Mouse (Mus musculus): ENCODE measurements around the gene Map2k6. TPM values are rescaled to one million over a fixed set of nuclear protein-coding genes. Genes with fewer than 3 reads are reported as not detected.
"Not testable (repeated sequence)": the region's sequence is repeated elsewhere in the genome, so short reads cannot be mapped to it uniquely, and the experiment has no call there.

Gene Map2k6
- polyA plus RNA-seq (2016; fragmentation: Nextera tagmentation; extraction: Ambion mirVana), result 36.0 and 42.6 TPM in 2 replicates

- H3K4me3 ChIP-seq, result peak within 1 kb of the TSS; percentile 68
- peaks cover 6% of the 10 kb centered on the region for H3K36me3 ChIP-seq (replicated peaks)
- H3K27me3 ChIP-seq (ENCODE audit: poor library complexity, severe bottlenecking), result peaks cover 39% of the 10 kb centered on the region
- H3K27ac ChIP-seq, result peak within 1 kb of the TSS; percentile 90
- DNase-seq (ENCODE audit: extremely low spot score, low spot score), result peak; percentile 77
- 8% methylated on average over 20 of the region's 20 CpGs for WGBS
- peaks cover 55% of the 10 kb centered on the region for H3K4me1 ChIP-seq
- no peaks in the 10 kb centered on the region for H3K9me3 ChIP-seq
Measured at GRCm38 (mm10) chr11:110398553-110399239, at the start of gene Map2k6. Map2k6 (plus strand) TSS chr11:110399122.

GRCm38 (mm10) chr11:110354261-110354660 is 44.7 kb upstream of the Map2k6 start:
- Histone ChIP-seq H3K27me3 (ENCODE audit: poor library complexity, severe bottlenecking) (no peaks in the 10 kb centered on the region), H3K36me3 (replicated peaks) (no peaks in the 10 kb centered on the region), H3K27ac (no peak overlapping the region), H3K4me3 (no peak overlapping the region), H3K4me1 (no peaks in the 10 kb centered on the region), H3K9me3 (no peaks in the 10 kb centered on the region; the same call in 1 of the 2 replicates)
- WGBS, result 94% methylated on average over 9 of the region's 9 CpGs
- no peak for DNase-seq (ENCODE audit: extremely low spot score, low spot score)

- not testable (repeated sequence) for H3K27me3 ChIP-seq (ENCODE audit: poor library complexity, severe bottlenecking); H3K4me3 ChIP-seq; H3K9me3 ChIP-seq; H3K36me3 ChIP-seq (replicated peaks); H3K27ac ChIP-seq; H3K4me1 ChIP-seq; DNase-seq (ENCODE audit: extremely low spot score, low spot score)
- 85% methylated on average over 9 of the region's 9 CpGs for WGBS
Measured at GRCm38 (mm10) chr11:110355131-110355530, 43.8 kb upstream of the Map2k6 start.

- no peak overlapping the region for H3K4me3 ChIP-seq
- H3K27ac ChIP-seq, result no peak overlapping the region
- H3K4me1 ChIP-seq, result no peaks in the 10 kb centered on the region
- WGBS, result 79% methylated on average over 16 of the region's 16 CpGs
- no peaks in the 10 kb centered on the region for H3K36me3 ChIP-seq (replicated peaks)
- H3K9me3 ChIP-seq, result peaks cover 7% of the 10 kb centered on the region; the same call in 1 of the 2 replicates
- DNase-seq (ENCODE audit: extremely low spot score, low spot score), result no peak
- no peaks in the 10 kb centered on the region for H3K27me3 ChIP-seq (ENCODE audit: poor library complexity, severe bottlenecking)
Measured at GRCm38 (mm10) chr11:110357756-110358551, 41.0 kb upstream of the Map2k6 start.

- peaks cover under 1% of the 10 kb centered on the region; the same call in 1 of the 2 replicates for H3K9me3 ChIP-seq
- WGBS, result 77% methylated on average over 3 of the region's 3 CpGs
- DNase-seq (ENCODE audit: extremely low spot score, low spot score), result peak; percentile 58
- no peak overlapping the region for H3K27ac ChIP-seq
- H3K36me3 ChIP-seq (replicated peaks), result no peaks in the 10 kb centered on the region
- peaks cover 8% of the 10 kb centered on the region for H3K4me1 ChIP-seq
- no peak overlapping the region for H3K4me3 ChIP-seq
- H3K27me3 ChIP-seq (ENCODE audit: poor library complexity, severe bottlenecking), result no peaks in the 10 kb centered on the region
Measured at GRCm38 (mm10) chr11:110365016-110365415, 33.9 kb upstream of the Map2k6 start.

- Histone ChIP-seq H3K4me3 (no peak overlapping the region), H3K4me1 (peaks cover 8% of the 10 kb centered on the region), H3K27ac (no peak overlapping the region), H3K9me3 (no peaks in the 10 kb centered on the region), H3K36me3 (replicated peaks) (no peaks in the 10 kb centered on the region), H3K27me3 (ENCODE audit: poor library complexity, severe bottlenecking) (no peaks in the 10 kb centered on the region)
- DNase-seq (ENCODE audit: extremely low spot score, low spot score), result no peak
- WGBS, result 79% methylated on average over 3 of the region's 3 CpGs
Measured at GRCm38 (mm10) chr11:110366902-110367301, 32.0 kb upstream of the Map2k6 start.

- H3K27ac ChIP-seq, result no peak overlapping the region
- no peaks in the 10 kb centered on the region for H3K9me3 ChIP-seq
Measured at GRCm38 (mm10) chr11:110367638-110368037, 31.3 kb upstream of the Map2k6 start.

GRCm38 (mm10) chr11:110369312-110370019 is 29.5 kb upstream of the Map2k6 start:
- DNase-seq (ENCODE audit: extremely low spot score, low spot score), result no peak
- Histone ChIP-seq H3K9me3 (no peaks in the 10 kb centered on the region), H3K36me3 (replicated peaks) (no peaks in the 10 kb centered on the region), H3K27me3 (ENCODE audit: poor library complexity, severe bottlenecking) (no peaks in the 10 kb centered on the region), H3K4me3 (peak overlapping the region; percentile 22; the same call in 1 of the 2 replicates), H3K27ac (no peak overlapping the region), H3K4me1 (peaks cover 8% of the 10 kb centered on the region)
- 21% methylated on average over 15 of the region's 15 CpGs for WGBS

More at GRCm38 (mm10) chr11:110367638-110368037, 31.3 kb upstream of the Map2k6 start:
- Histone ChIP-seq H3K27me3 (ENCODE audit: poor library complexity, severe bottlenecking) (no peaks in the 10 kb centered on the region), H3K36me3 (replicated peaks) (no peaks in the 10 kb centered on the region), H3K4me1 (peaks cover 8% of the 10 kb centered on the region), H3K4me3 (no peak overlapping the region)
- WGBS, result 95% methylated on average over 13 of the region's 13 CpGs
- DNase-seq (ENCODE audit: extremely low spot score, low spot score), result no peak

GRCm38 (mm10) chr11:110371827-110372226 is 27.1 kb upstream of the Map2k6 start:
- no peak for DNase-seq (ENCODE audit: extremely low spot score, low spot score)
- H3K27me3 ChIP-seq (ENCODE audit: poor library complexity, severe bottlenecking), result no peaks in the 10 kb centered on the region

GRCm38 (mm10) chr11:110372266-110372954 is 26.5 kb upstream of the Map2k6 start:
- DNase-seq (ENCODE audit: extremely low spot score, low spot score), result no peak
- 85% methylated on average over 15 of the region's 15 CpGs for WGBS
- Histone ChIP-seq H3K36me3 (replicated peaks) (no peaks in the 10 kb centered on the region), H3K9me3 (no peaks in the 10 kb centered on the region), H3K27me3 (ENCODE audit: poor library complexity, severe bottlenecking) (no peaks in the 10 kb centered on the region), H3K4me1 (peaks cover 8% of the 10 kb centered on the region), H3K27ac (no peak overlapping the region), H3K4me3 (no peak overlapping the region)

More at GRCm38 (mm10) chr11:110371827-110372226, 27.1 kb upstream of the Map2k6 start:
- Histone ChIP-seq H3K36me3 (replicated peaks) (no peaks in the 10 kb centered on the region), H3K27ac (no peak overlapping the region), H3K4me3 (no peak overlapping the region), H3K9me3 (no peaks in the 10 kb centered on the region), H3K4me1 (peaks cover 8% of the 10 kb centered on the region)
- 67% methylated on average over 8 of the region's 8 CpGs for WGBS

GRCm38 (mm10) chr11:110374036-110374435 is 24.9 kb upstream of the Map2k6 start:
- peaks cover 8% of the 10 kb centered on the region for H3K4me1 ChIP-seq
- H3K27ac ChIP-seq, result no peak overlapping the region
- H3K36me3 ChIP-seq (replicated peaks), result no peaks in the 10 kb centered on the region
- H3K27me3 ChIP-seq (ENCODE audit: poor library complexity, severe bottlenecking), result no peaks in the 10 kb centered on the region
- no peaks in the 10 kb centered on the region for H3K9me3 ChIP-seq
- 93% methylated on average over 9 of the region's 9 CpGs for WGBS
- DNase-seq (ENCODE audit: extremely low spot score, low spot score), result no peak
- no peak overlapping the region for H3K4me3 ChIP-seq

GRCm38 (mm10) chr11:110379661-110380309 is 19.1 kb upstream of the Map2k6 start:
- peak; percentile 56 for DNase-seq (ENCODE audit: extremely low spot score, low spot score)
- peaks cover 6% of the 10 kb centered on the region; the same call in 1 of the 2 replicates for H3K27me3 ChIP-seq (ENCODE audit: poor library complexity, severe bottlenecking)
- H3K4me1 ChIP-seq, result peaks cover 12% of the 10 kb centered on the region
- H3K27ac ChIP-seq, result peak overlapping the region; percentile 74
- H3K4me3 ChIP-seq, result peak overlapping the region; percentile 48
- H3K36me3 ChIP-seq (replicated peaks), result no peaks in the 10 kb centered on the region
- no peaks in the 10 kb centered on the region for H3K9me3 ChIP-seq
- 20% methylated on average over 20 of the region's 20 CpGs for WGBS
